Mouse (Mus musculus) limb, embryonic 13.5 days (tissue): ENCODE measurements around the gene Ptpn14. TPM values are rescaled to one million over a fixed set of nuclear protein-coding genes. Genes with fewer than 3 reads are reported as not detected.

ENCODE experiments used
- ATAC-seq: fragments of 200-750 bp; cut with Nextera tagmentation; 2 replicates; pipeline ENCODE4 v1.8.0; 2017; ENCODE audit warnings: low read depth, moderate number of reproducible peaks, moderate TSS enrichment; ENCODE audit not compliant: low FRiP score
- H3K27ac ChIP-seq: fragments of 300-500 bp; sonication (generic); 2 replicates; pipeline ENCODE4 v1.5.1; 2015; ENCODE audit warnings: inconsistent platforms, mild to moderate bottlenecking, moderate library complexity
- H3K27me3 ChIP-seq: fragments of 300-500 bp; sonication (generic); 2 replicates; pipeline ENCODE4 v1.6.1; 2015; ENCODE audit warnings: mild to moderate bottlenecking, inconsistent platforms
- H3K36me3 ChIP-seq: fragments of 300-500 bp; sonication (generic); 2 replicates; pipeline ENCODE4 v1.6.1; 2015; ENCODE audit warnings: inconsistent platforms, mild to moderate bottlenecking, moderate library complexity
- H3K4me1 ChIP-seq: fragments of 300-500 bp; sonication (generic); 2 replicates; pipeline ENCODE4 v1.6.1; 2015; ENCODE audit warnings: inconsistent platforms
- H3K4me2 ChIP-seq: fragments of 300-500 bp; sonication (generic); replicated peaks from 2 replicates; pipeline ENCODE4 v1.6.1; 2015; ENCODE audit warnings: inconsistent platforms, mild to moderate bottlenecking, moderate library complexity
- H3K4me3 ChIP-seq: fragments of 300-500 bp; sonication (generic); 2 replicates; pipeline ENCODE4 v1.5.1; 2015; ENCODE audit warnings: moderate library complexity, mild to moderate bottlenecking, inconsistent platforms
- H3K9ac ChIP-seq: fragments of 300-500 bp; sonication (generic); 2 replicates; pipeline ENCODE4 v1.6.1; 2015; ENCODE audit warnings: mild to moderate bottlenecking, inconsistent platforms
- H3K9me3 ChIP-seq: fragments of 300-500 bp; sonication (generic); 2 replicates; pipeline ENCODE4 v1.6.1; 2016; ENCODE audit warnings: inconsistent platforms
- WGBS: fragments of 180-500 bp; shearing (Covaris S2); methylation state at CpG from one replicate; pipeline ENCODE4 v1.1.7; 2015; 5-methylcytosine and 5-hydroxymethylcytosine counted together
- polyA plus RNA-seq: library from polyadenylated mRNA; unstranded; fragments of >200 nt; fragmentation: Nextera tagmentation; extraction: Ambion mirVana; gene quantifications from 2 replicates; pipeline ENCODE4 v1.2.1, GENCODE M21; 2015

Gene Ptpn14
- polyA plus RNA-seq, 1 experiment from 2014 or later: 11.1 TPM

GRCm38 (mm10) chr1:189727346-189727883 lies 653 bp upstream of the Ptpn14 start:
- H3K9me3 ChIP-seq: no peaks in the 10 kb centered on the region
- WGBS: 1% methylated on average over 22 of the region's 22 CpGs
- peak overlapping the region; percentile 98 for H3K27ac ChIP-seq
- no peaks in the 10 kb centered on the region for H3K27me3 ChIP-seq
- H3K9ac ChIP-seq: peak overlapping the region; percentile 93
- peak; percentile 64 for ATAC-seq
- no peaks in the 10 kb centered on the region for H3K36me3 ChIP-seq
- H3K4me1 ChIP-seq: peaks cover 47% of the 10 kb centered on the region
- peak overlapping the region; percentile 85 for H3K4me3 ChIP-seq
- H3K4me2 ChIP-seq: peak overlapping the region; percentile 82

- under 1% methylated on average over 15 of the region's 15 CpGs for WGBS
- no peaks in the 10 kb centered on the region for H3K36me3 ChIP-seq
Observed at GRCm38 (mm10) chr1:189728784-189729115, 682 bp downstream of the Ptpn14 start.

DNA sequence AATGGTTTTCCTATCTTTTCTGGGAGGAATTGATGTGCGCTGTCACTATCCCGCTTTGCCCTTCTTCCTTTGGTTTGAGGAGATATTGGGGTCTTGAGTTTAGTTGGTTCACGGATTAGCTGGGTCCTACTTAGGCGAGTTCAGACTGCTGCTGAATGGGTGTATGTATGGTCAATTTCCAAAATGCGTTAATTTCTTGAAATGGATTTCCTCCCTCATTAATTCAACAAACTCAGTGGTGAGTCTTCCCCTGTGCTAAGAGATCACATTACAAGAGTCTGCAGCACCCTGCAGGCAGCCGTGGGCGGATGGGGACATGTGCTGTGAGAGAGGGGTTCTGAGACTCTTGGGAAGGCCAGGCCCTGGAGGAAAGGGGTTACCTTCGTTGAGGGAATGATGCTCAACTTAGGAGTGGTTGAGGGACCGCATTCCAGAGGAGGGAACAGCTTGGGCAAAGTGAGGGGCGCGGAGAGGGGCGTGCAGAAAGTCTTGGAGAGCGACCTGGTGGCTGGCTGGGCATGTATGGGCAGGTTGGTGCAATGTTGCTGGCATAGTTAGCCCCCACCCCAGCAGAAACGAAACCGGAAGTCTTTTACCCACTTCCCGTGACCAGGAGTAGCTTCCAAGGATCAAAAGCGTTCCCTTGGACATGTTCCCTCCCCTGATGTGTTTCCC lies 1.2 kb downstream of the Ptpn14 start:
- peak overlapping the region; percentile 85 for H3K4me3 ChIP-seq
- H3K9me3 ChIP-seq: no peaks in the 10 kb centered on the region
- no peaks in the 10 kb centered on the region for H3K27me3 ChIP-seq
- peak overlapping the region; percentile 98; the same call in 1 of the 2 replicates for H3K27ac ChIP-seq
- H3K4me1 ChIP-seq: peaks cover 52% of the 10 kb centered on the region
- peak overlapping the region; percentile 93 for H3K9ac ChIP-seq
- peak overlapping the region; percentile 82 for H3K4me2 ChIP-seq
- WGBS: 7% methylated on average over 17 of the region's 17 CpGs
- no peak for ATAC-seq
- no peaks in the 10 kb centered on the region for H3K36me3 ChIP-seq

More at GRCm38 (mm10) chr1:189728784-189729115, 682 bp downstream of the Ptpn14 start:
- Histone ChIP-seq H3K27me3 (no peaks in the 10 kb centered on the region), H3K9me3 (no peaks in the 10 kb centered on the region), H3K9ac (peak overlapping the region; percentile 93), H3K4me1 (peaks cover 52% of the 10 kb centered on the region), H3K27ac (peak overlapping the region; percentile 98), H3K4me3 (peak overlapping the region; percentile 85), H3K4me2 (peak overlapping the region; percentile 82)
- ATAC-seq: no peak

DNA sequence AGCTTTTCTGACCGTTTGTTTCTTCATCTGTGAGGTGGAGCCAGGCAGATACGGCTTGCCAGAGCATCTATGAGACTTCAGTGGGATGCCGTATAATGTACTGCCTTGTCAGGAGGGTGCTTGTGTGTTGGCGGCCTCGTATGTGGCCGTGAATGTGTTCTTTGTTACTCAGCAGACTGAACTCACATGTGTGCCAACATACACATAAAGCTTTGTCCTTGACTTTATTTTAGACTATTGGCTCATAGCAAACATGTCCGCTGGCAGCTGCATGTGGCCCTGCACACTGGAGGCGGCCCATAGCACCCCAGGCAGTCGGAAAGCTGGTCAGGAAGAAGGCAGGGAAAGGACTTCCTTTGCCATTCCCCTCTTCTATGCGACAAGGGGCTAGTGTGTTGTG lies 3.6 kb downstream of the Ptpn14 start:
- Histone ChIP-seq H3K4me1 (peaks cover 48% of the 10 kb centered on the region), H3K9ac (no peak overlapping the region), H3K36me3 (no peaks in the 10 kb centered on the region), H3K27me3 (no peaks in the 10 kb centered on the region), H3K27ac (peak overlapping the region; percentile 66; the same call in 1 of the 2 replicates), H3K4me2 (peak overlapping the region; percentile 82), H3K4me3 (no peak overlapping the region), H3K9me3 (no peaks in the 10 kb centered on the region)
- 65% methylated on average over 10 of the region's 10 CpGs for WGBS
- ATAC-seq: no peak

DNA sequence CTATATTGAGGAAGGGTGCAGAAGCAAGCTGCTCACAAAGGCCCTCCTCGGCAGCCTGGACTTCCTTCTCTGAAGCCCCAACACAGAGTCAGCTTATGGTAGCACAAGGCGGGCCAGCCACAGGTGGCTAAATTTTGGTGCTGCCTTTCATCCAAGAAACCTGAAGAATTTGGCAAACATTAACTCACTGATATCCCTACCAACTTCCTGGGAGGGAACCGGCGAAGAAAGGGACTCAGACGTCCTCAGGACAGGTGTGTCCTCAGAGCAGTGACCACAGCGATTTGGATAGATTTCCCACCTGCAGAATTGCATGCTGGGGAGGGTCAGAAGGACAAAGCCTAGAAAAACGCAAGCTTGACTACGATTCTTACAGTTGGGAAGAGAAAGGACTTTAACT lies 4.1 kb downstream of the Ptpn14 start:
- H3K27me3 ChIP-seq: no peaks in the 10 kb centered on the region
- no peak for ATAC-seq
- no peak overlapping the region for H3K9ac ChIP-seq
- H3K36me3 ChIP-seq: no peaks in the 10 kb centered on the region; the same call in 1 of the 2 replicates
- no peaks in the 10 kb centered on the region for H3K9me3 ChIP-seq
- H3K4me3 ChIP-seq: no peak overlapping the region
- H3K27ac ChIP-seq: peak overlapping the region; percentile 66; the same call in 1 of the 2 replicates
- peaks cover 43% of the 10 kb centered on the region for H3K4me1 ChIP-seq
- 67% methylated on average over 8 of the region's 8 CpGs for WGBS
- H3K4me2 ChIP-seq: peak overlapping the region; percentile 82

GRCm38 (mm10) chr1:189740075-189740474 lies 12.0 kb downstream of the Ptpn14 start:
- no peak overlapping the region for H3K27ac ChIP-seq
- no peaks in the 10 kb centered on the region for H3K9me3 ChIP-seq
- no peaks in the 10 kb centered on the region for H3K27me3 ChIP-seq
- no peak overlapping the region for H3K9ac ChIP-seq
- H3K36me3 ChIP-seq: peaks cover 15% of the 10 kb centered on the region; the same call in 1 of the 2 replicates
- no peak overlapping the region for H3K4me2 ChIP-seq
- H3K4me3 ChIP-seq: no peak overlapping the region
- peaks cover 17% of the 10 kb centered on the region for H3K4me1 ChIP-seq
- no peak for ATAC-seq
- WGBS: 89% methylated on average over 7 of the region's 7 CpGs

- WGBS: 88% methylated on average over 5 of the region's 5 CpGs
- H3K36me3 ChIP-seq: peaks cover 15% of the 10 kb centered on the region; the same call in 1 of the 2 replicates
- no peak for ATAC-seq
- no peak overlapping the region for H3K27ac ChIP-seq
- no peak overlapping the region for H3K4me3 ChIP-seq
- no peaks in the 10 kb centered on the region for H3K27me3 ChIP-seq
- no peak overlapping the region for H3K9ac ChIP-seq
- peaks cover 31% of the 10 kb centered on the region for H3K4me1 ChIP-seq
- H3K9me3 ChIP-seq: no peaks in the 10 kb centered on the region
- no peak overlapping the region for H3K4me2 ChIP-seq
Observed at GRCm38 (mm10) chr1:189742041-189742440, 14.0 kb downstream of the Ptpn14 start.

GRCm38 (mm10) chr1:189743136-189743535 lies 15.1 kb downstream of the Ptpn14 start:
- peaks cover 11% of the 10 kb centered on the region; the same call in 1 of the 2 replicates for H3K36me3 ChIP-seq
- no peak for ATAC-seq
- H3K4me2 ChIP-seq: no peak overlapping the region
- WGBS: 89% methylated on average over 5 of the region's 5 CpGs
- H3K4me3 ChIP-seq: no peak overlapping the region
- peaks cover 38% of the 10 kb centered on the region for H3K4me1 ChIP-seq
- H3K9me3 ChIP-seq: no peaks in the 10 kb centered on the region
- no peaks in the 10 kb centered on the region for H3K27me3 ChIP-seq
- no peak overlapping the region for H3K9ac ChIP-seq
- no peak overlapping the region for H3K27ac ChIP-seq

DNA sequence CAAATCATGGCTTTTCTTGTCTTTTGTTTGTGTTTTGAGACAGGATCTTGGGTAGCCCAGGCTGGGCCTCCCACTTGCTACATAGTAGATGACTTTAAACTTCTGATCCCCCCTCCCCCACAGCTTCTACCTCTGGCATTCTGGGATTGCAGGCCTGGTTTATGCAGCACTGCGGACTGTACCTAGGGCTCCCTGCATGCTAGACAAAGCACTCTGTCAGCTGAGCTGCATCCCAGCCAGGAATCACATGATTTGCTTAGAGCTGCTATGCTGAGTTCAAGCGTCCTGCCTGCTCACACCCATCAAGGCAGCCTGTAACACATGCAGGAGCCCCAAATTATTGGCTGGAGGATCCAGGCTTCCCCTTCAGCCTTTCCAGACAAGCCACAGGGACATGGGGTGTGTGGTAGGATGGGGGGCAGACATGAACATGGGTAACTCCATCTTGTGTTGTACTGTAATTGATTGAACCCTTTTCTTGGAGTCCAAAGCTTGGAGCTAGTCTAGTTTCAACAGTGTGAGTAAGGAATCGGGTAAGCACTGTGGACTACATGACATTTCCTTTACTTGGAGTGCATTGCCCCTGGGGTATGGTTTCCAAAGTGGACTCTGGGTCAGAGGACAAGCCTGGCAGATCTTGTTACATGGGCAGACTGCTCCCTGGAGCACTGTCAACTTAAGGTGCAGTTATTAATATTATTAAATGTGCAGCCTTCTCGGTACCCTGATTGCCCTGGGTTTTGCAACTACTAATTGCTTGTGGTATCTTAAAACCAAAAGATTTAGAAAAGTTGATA lies 17.0 kb downstream of the Ptpn14 start:
- Histone ChIP-seq H3K4me3 (no peak overlapping the region), H3K4me2 (no peak overlapping the region), H3K27me3 (no peaks in the 10 kb centered on the region), H3K36me3 (peaks cover 10% of the 10 kb centered on the region; the same call in 1 of the 2 replicates), H3K4me1 (peaks cover 37% of the 10 kb centered on the region), H3K9ac (no peak overlapping the region), H3K9me3 (no peaks in the 10 kb centered on the region), H3K27ac (0 out of 2 replicates have a peak overlapping the region, but pooled peaks have one; percentile 3)
- no peak for ATAC-seq
- whole genome bisulfite sequencing: 34% methylated on average over 4 of the region's 4 CpGs

DNA sequence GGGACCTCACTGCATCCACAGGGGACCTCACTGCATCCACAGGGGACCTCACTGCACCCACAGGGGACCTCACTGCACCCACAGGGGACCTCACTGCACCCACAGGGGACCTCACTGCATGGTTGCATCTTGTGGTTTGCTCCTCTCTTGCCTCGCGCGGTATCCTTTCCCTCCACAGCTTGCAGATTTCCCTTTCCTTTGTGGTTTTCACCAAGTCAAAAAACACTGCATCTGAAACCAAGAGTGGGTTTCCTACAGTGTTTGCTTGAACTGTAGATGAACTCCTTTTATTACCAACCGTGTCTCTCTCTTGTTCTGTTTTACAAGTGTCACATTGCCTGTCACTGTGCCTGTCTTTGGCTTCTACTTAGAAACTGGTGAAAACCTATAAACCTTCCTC lies 18.5 kb downstream of the Ptpn14 start:
- no peaks in the 10 kb centered on the region for H3K9me3 ChIP-seq
- H3K4me1 ChIP-seq: peaks cover 38% of the 10 kb centered on the region
- peak overlapping the region; percentile 33; the same call in 1 of the 2 replicates for H3K27ac ChIP-seq
- WGBS: 63% methylated on average over 4 of the region's 4 CpGs
- no peaks in the 10 kb centered on the region for H3K27me3 ChIP-seq
- peaks cover 10% of the 10 kb centered on the region for H3K36me3 ChIP-seq
- no peak overlapping the region for H3K4me3 ChIP-seq
- H3K9ac ChIP-seq: no peak overlapping the region
- no peak overlapping the region for H3K4me2 ChIP-seq
- ATAC-seq: no peak

- Histone ChIP-seq H3K4me1 (peaks cover 37% of the 10 kb centered on the region), H3K9ac (no peak overlapping the region), H3K27me3 (no peaks in the 10 kb centered on the region), H3K27ac (no peak overlapping the region), H3K4me2 (no peak overlapping the region), H3K36me3 (no peaks in the 10 kb centered on the region; the same call in 1 of the 2 replicates), H3K9me3 (no peaks in the 10 kb centered on the region), H3K4me3 (no peak overlapping the region)
- ATAC-seq: no peak
- WGBS: 92% methylated on average over 4 of the region's 4 CpGs
Observed at GRCm38 (mm10) chr1:189749789-189750188, 21.7 kb downstream of the Ptpn14 start.

DNA sequence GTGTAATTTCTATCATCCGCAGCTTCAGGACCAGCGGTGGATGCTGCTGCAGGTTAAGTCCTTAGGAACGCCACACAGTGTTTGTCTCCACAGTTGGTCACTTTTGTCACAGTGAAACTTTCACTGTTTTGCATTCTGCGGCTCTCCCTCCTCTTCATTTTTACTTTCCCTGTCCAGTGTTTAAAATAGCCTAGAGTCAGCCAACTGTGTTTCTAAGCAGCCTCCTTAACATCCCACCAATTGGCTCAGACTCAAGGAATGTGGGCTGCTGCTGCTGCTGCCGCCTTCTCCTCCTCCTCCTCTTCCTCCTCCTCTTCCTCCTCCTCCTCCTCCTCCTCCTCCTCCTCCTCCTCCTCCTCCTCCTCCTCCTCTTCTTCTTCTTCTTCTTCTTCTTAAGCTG lies 22.2 kb downstream of the Ptpn14 start:
- WGBS: 75% methylated on average over 5 of the region's 5 CpGs
- Histone ChIP-seq H3K9ac (no peak overlapping the region), H3K4me1 (peaks cover 37% of the 10 kb centered on the region), H3K4me3 (no peak overlapping the region), H3K9me3 (no peaks in the 10 kb centered on the region), H3K27me3 (no peaks in the 10 kb centered on the region), H3K27ac (no peak overlapping the region), H3K4me2 (no peak overlapping the region), H3K36me3 (no peaks in the 10 kb centered on the region; the same call in 1 of the 2 replicates)
- no peak for ATAC-seq
